Mouse (Mus musculus) C2C12 (cell line): Measurements from ENCODE around the gene Ugcg.

Experiments used
- CEBPB ChIP-seq: IDR thresholded peaks from one replicate; pipeline ENCODE4 v1.6.1; 2011; ENCODE audit warnings: low read depth, mild to moderate bottlenecking, control low read depth, moderate library complexity
- CTCF ChIP-seq: IDR thresholded peaks from one replicate; pipeline ENCODE4 v1.5.1; 2011; ENCODE audit not compliant: control insufficient read depth, insufficient read depth, insufficient read length
- FOSL1 ChIP-seq: IDR thresholded peaks from one replicate; pipeline ENCODE4 v1.8.0; 2011; ENCODE audit warnings: mild to moderate bottlenecking, low read length; ENCODE audit not compliant: poor library complexity, insufficient read depth, severe bottlenecking
- MYOG ChIP-seq: IDR thresholded peaks from one replicate; pipeline ENCODE4 v1.6.1; 2011; ENCODE audit not compliant: control insufficient read depth, insufficient read length; ENCODE audit errors: extremely low read depth
- USF1 ChIP-seq: IDR thresholded peaks from one replicate; pipeline ENCODE4 v1.6.1; 2011; ENCODE audit warnings: low read depth, mild to moderate bottlenecking, control low read depth, moderate library complexity

DNA sequence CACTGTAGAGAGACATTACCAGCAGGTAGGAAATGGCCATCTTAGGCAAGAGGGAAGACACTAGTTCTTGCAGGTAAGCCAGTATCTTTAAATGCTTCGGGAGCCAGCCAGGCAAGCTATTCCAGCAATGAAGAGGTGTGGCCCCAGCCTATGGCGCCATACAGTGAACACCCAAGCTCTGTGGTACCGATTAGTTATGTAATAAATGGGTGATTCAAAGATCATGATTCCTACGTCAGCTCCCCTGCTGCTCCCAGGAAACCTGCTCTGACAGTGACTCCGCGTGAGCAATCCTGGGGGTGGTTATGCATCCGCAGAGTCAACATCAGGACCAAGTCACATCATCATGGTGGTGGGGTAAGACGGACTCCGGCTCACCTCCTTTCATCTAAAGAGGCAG is 51.1 kb downstream of the Ugcg start:
- TF ChIP-seq CTCF (no peak), CEBPB (no peak), USF1 (no peak), FOSL1 (no peak), MYOG (no peak)
